Mouse (Mus musculus): ENCODE measurements around the gene Edf1.

The Edf1 gene

GRCm38 (mm10) chr2:25581901-25582301 lies 24.3 kb downstream of the Edf1 start:
- DNase-seq (ENCODE audit: inconsistent ontology term) = peak; percentile 18

GRCm38 (mm10) chr2:25582466-25583119 lies 24.9 kb downstream of the Edf1 start:
- peak; percentile 9 for DNase-seq (ENCODE audit: inconsistent ontology term)

- DNase-seq (ENCODE audit: inconsistent ontology term) = no peak
Observed at GRCm38 (mm10) chr2:25583120-25583481, 25.5 kb downstream of the Edf1 start.

- no peak for DNase-seq (ENCODE audit: inconsistent ontology term)
Observed at GRCm38 (mm10) chr2:25583571-25583970, 25.9 kb downstream of the Edf1 start.

- no peak for DNase-seq (ENCODE audit: inconsistent ontology term)
Observed at GRCm38 (mm10) chr2:25584152-25584551, 26.5 kb downstream of the Edf1 start.

GRCm38 (mm10) chr2:25584856-25585255 lies 27.2 kb downstream of the Edf1 start:
- no peak for DNase-seq (ENCODE audit: inconsistent ontology term)

GRCm38 (mm10) chr2:25585601-25586000 lies 28.0 kb downstream of the Edf1 start:
- no peak for DNase-seq (ENCODE audit: inconsistent ontology term)

- no peak for DNase-seq (ENCODE audit: inconsistent ontology term)
Observed at GRCm38 (mm10) chr2:25587290-25587689, 29.6 kb downstream of the Edf1 start.

- no peak for DNase-seq (ENCODE audit: inconsistent ontology term)
Observed at GRCm38 (mm10) chr2:25588227-25588907, 30.7 kb downstream of the Edf1 start.

- no peak for DNase-seq (ENCODE audit: inconsistent ontology term)
Observed at GRCm38 (mm10) chr2:25591863-25592262, 34.2 kb downstream of the Edf1 start.

- no peak for DNase-seq (ENCODE audit: inconsistent ontology term)
Observed at GRCm38 (mm10) chr2:25596765-25597510, 39.3 kb downstream of the Edf1 start.

GRCm38 (mm10) chr2:25598749-25599148 lies 41.1 kb downstream of the Edf1 start:
- DNase-seq (ENCODE audit: inconsistent ontology term) = no peak

GRCm38 (mm10) chr2:25600037-25600436 lies 42.4 kb downstream of the Edf1 start:
- DNase-seq (ENCODE audit: inconsistent ontology term) = no peak

- no peak for DNase-seq (ENCODE audit: inconsistent ontology term)
Observed at GRCm38 (mm10) chr2:25602526-25602925, 44.9 kb downstream of the Edf1 start.

- peak; percentile 91 for DNase-seq (ENCODE audit: inconsistent ontology term)
Observed at GRCm38 (mm10) chr2:25607761-25608622, 50.3 kb downstream of the Edf1 start, which contains the start of gene Rabl6. Gene Rabl6, minus strand, starts transcription at chr2:25608521.

GRCm38 (mm10) chr2:25608671-25609070 lies 51.0 kb downstream of the Edf1 start:
- peak; percentile 3 for DNase-seq (ENCODE audit: inconsistent ontology term)
